Mouse (Mus musculus): ENCODE data around the gene Ifnar2. TPM values are rescaled to one million over a fixed set of nuclear protein-coding genes. Genes with fewer than 3 reads are reported as not detected.

Ifnar2 gene
- polyA plus RNA-seq, 1 experiment from 2014 or later, result 59.2 TPM

- H3K4me3 ChIP-seq (ENCODE audit: control insufficient read depth in 1 of 2, insufficient read depth in 1 of 2, low read depth in 1 of 2, low read length in 2 of 2), result no peak overlapping the region
- no peaks in the 10 kb centered on the region for H3K36me3 ChIP-seq (ENCODE audit: control insufficient read depth, insufficient read depth, low read length)
- no peaks in the 10 kb centered on the region for H3K9me3 ChIP-seq (ENCODE audit: control insufficient read depth, low read length)
- 63% methylated on average over 4 of the region's 4 CpGs for WGBS
- H3K9ac ChIP-seq (ENCODE audit: low read length), result no peak overlapping the region
- H3K27me3 ChIP-seq (ENCODE audit: control insufficient read depth, insufficient read depth, low read length), result no peaks in the 10 kb centered on the region
- ATAC-seq (ENCODE audit: insufficient number of reproducible peaks, insufficient read depth, low FRiP score, low read depth), result no peak
- peaks cover 7 to 17% of the 10 kb centered on the region in 2 experiments for H3K4me1 ChIP-seq (ENCODE audit: control insufficient read depth in 2 of 2, insufficient read depth in 2 of 2, low read length in 2 of 2)
- no peak overlapping the region for H3K4me2 ChIP-seq (ENCODE audit: low read length)
- no peak overlapping the region for H3K27ac ChIP-seq (replicated peaks in 1 of 2; ENCODE audit: control insufficient read depth in 1 of 2, insufficient read depth in 1 of 2, low read depth in 2 of 2, low read length in 2 of 2)
Measured at GRCm38 (mm10) chr16:91442446-91442845, 69.9 kb downstream of the Ifnar2 start.

GRCm38 (mm10) chr16:91443211-91443611, 70.6 kb downstream of the Ifnar2 start:
- no peak overlapping the region for H3K4me2 ChIP-seq (ENCODE audit: low read length)
- no peak overlapping the region for H3K4me3 ChIP-seq (ENCODE audit: control insufficient read depth in 1 of 2, insufficient read depth in 1 of 2, low read depth in 1 of 2, low read length in 2 of 2)
- ATAC-seq (ENCODE audit: insufficient number of reproducible peaks, insufficient read depth, low FRiP score, low read depth), result no peak
- H3K9me3 ChIP-seq (ENCODE audit: control insufficient read depth, low read length), result no peaks in the 10 kb centered on the region
- H3K27ac ChIP-seq (replicated peaks in 1 of 2; ENCODE audit: control insufficient read depth in 1 of 2, insufficient read depth in 1 of 2, low read depth in 2 of 2, low read length in 2 of 2), result no peak overlapping the region
- no peaks in the 10 kb centered on the region for H3K36me3 ChIP-seq (ENCODE audit: control insufficient read depth, insufficient read depth, low read length)
- peaks cover 9 to 17% of the 10 kb centered on the region in 2 experiments for H3K4me1 ChIP-seq (ENCODE audit: control insufficient read depth in 2 of 2, insufficient read depth in 2 of 2, low read length in 2 of 2)
- WGBS, result 85% methylated on average over 8 of the region's 8 CpGs
- no peaks in the 10 kb centered on the region for H3K27me3 ChIP-seq (ENCODE audit: control insufficient read depth, insufficient read depth, low read length)
- H3K9ac ChIP-seq (ENCODE audit: low read length), result no peak overlapping the region

DNA sequence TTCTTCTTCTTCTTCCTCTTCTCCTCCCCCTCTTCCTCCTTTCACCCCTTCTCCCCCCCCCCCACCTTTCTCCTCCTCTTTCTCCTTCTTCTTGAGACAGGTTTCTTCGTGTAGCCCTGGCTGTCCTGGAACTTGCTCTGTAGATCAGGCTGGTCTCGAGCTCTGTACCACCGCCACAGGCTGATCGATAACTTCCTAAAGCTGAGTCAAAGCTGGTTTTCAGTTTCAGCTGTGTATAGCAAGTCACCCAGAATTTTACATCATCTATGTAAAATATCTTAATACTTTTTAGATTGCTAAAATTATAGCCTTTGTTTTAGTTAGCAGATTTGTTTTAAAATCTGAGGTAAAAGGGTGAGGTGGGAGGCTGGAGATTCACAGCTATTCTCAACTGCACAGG, 72.3 kb downstream of the Ifnar2 start:
- H3K4me3 ChIP-seq (ENCODE audit: control insufficient read depth in 1 of 2, insufficient read depth in 1 of 2, low read depth in 1 of 2, low read length in 2 of 2), result no peak overlapping the region
- H3K36me3 ChIP-seq (ENCODE audit: control insufficient read depth, insufficient read depth, low read length), result no peaks in the 10 kb centered on the region
- no peak overlapping the region for H3K27ac ChIP-seq (replicated peaks in 1 of 2; ENCODE audit: control insufficient read depth in 1 of 2, insufficient read depth in 1 of 2, low read depth in 2 of 2, low read length in 2 of 2)
- ATAC-seq (ENCODE audit: insufficient number of reproducible peaks, insufficient read depth, low FRiP score, low read depth), result no peak
- no peaks in the 10 kb centered on the region for H3K9me3 ChIP-seq (ENCODE audit: control insufficient read depth, low read length)
- H3K4me1 ChIP-seq (ENCODE audit: control insufficient read depth in 2 of 2, insufficient read depth in 2 of 2, low read length in 2 of 2), result peaks cover 9 to 17% of the 10 kb centered on the region in 2 experiments
- no peaks in the 10 kb centered on the region for H3K27me3 ChIP-seq (ENCODE audit: control insufficient read depth, insufficient read depth, low read length)
- WGBS, result 83% methylated on average over 4 of the region's 4 CpGs
- H3K4me2 ChIP-seq (ENCODE audit: low read length), result no peak overlapping the region
- no peak overlapping the region for H3K9ac ChIP-seq (ENCODE audit: low read length)

GRCm38 (mm10) chr16:91445566-91445965, 73.0 kb downstream of the Ifnar2 start:
- WGBS, result 75% methylated on average over 5 of the region's 5 CpGs
- H3K27ac ChIP-seq (replicated peaks in 1 of 2; ENCODE audit: control insufficient read depth in 1 of 2, insufficient read depth in 1 of 2, low read depth in 2 of 2, low read length in 2 of 2), result no peak overlapping the region

GRCm38 (mm10) chr16:91446778-91447511, 74.4 kb downstream of the Ifnar2 start:
- H3K36me3 ChIP-seq (ENCODE audit: control insufficient read depth, insufficient read depth, low read length), result no peaks in the 10 kb centered on the region
- peaks cover 7 to 8% of the 10 kb centered on the region in 2 experiments; a peak in 3 of 4 replicates for H3K4me1 ChIP-seq (ENCODE audit: control insufficient read depth in 2 of 2, insufficient read depth in 2 of 2, low read length in 2 of 2)
- no peak overlapping the region for H3K9ac ChIP-seq (ENCODE audit: low read length)
- ATAC-seq (ENCODE audit: insufficient number of reproducible peaks, insufficient read depth, low FRiP score, low read depth), result no peak
- 72% methylated on average over 8 of the region's 8 CpGs for WGBS
- H3K4me2 ChIP-seq (ENCODE audit: low read length), result no peak overlapping the region
- peak overlapping the region in 1 of 2 experiments; percentile 55; a peak in 2 of 4 replicates for H3K27ac ChIP-seq (replicated peaks in 1 of 2; ENCODE audit: control insufficient read depth in 1 of 2, insufficient read depth in 1 of 2, low read depth in 2 of 2, low read length in 2 of 2)
- no peak overlapping the region for H3K4me3 ChIP-seq (ENCODE audit: control insufficient read depth in 1 of 2, insufficient read depth in 1 of 2, low read depth in 1 of 2, low read length in 2 of 2)
- no peaks in the 10 kb centered on the region for H3K9me3 ChIP-seq (ENCODE audit: control insufficient read depth, low read length)
- no peaks in the 10 kb centered on the region for H3K27me3 ChIP-seq (ENCODE audit: control insufficient read depth, insufficient read depth, low read length)

More at GRCm38 (mm10) chr16:91445566-91445965, 73.0 kb downstream of the Ifnar2 start:
- Histone ChIP-seq H3K9ac (ENCODE audit: low read length) (no peak overlapping the region), H3K4me1 (ENCODE audit: control insufficient read depth in 2 of 2, insufficient read depth in 2 of 2, low read length in 2 of 2) (peaks cover 9 to 17% of the 10 kb centered on the region in 2 experiments), H3K9me3 (ENCODE audit: control insufficient read depth, low read length) (no peaks in the 10 kb centered on the region), H3K4me2 (ENCODE audit: low read length) (no peak overlapping the region), H3K4me3 (ENCODE audit: control insufficient read depth in 1 of 2, insufficient read depth in 1 of 2, low read depth in 1 of 2, low read length in 2 of 2) (no peak overlapping the region), H3K36me3 (ENCODE audit: control insufficient read depth, insufficient read depth, low read length) (no peaks in the 10 kb centered on the region), H3K27me3 (ENCODE audit: control insufficient read depth, insufficient read depth, low read length) (no peaks in the 10 kb centered on the region)
- ATAC-seq (ENCODE audit: insufficient number of reproducible peaks, insufficient read depth, low FRiP score, low read depth), result no peak

- Histone ChIP-seq H3K9ac (ENCODE audit: low read length) (no peak overlapping the region), H3K4me1 (ENCODE audit: control insufficient read depth in 2 of 2, insufficient read depth in 2 of 2, low read length in 2 of 2) (peaks cover 12% of the 10 kb centered on the region in 2 experiments), H3K4me2 (ENCODE audit: low read length) (no peak overlapping the region), H3K9me3 (ENCODE audit: control insufficient read depth, low read length) (no peaks in the 10 kb centered on the region), H3K27me3 (ENCODE audit: control insufficient read depth, insufficient read depth, low read length) (no peaks in the 10 kb centered on the region), H3K36me3 (ENCODE audit: control insufficient read depth, insufficient read depth, low read length) (no peaks in the 10 kb centered on the region), H3K27ac (replicated peaks in 1 of 2; ENCODE audit: control insufficient read depth in 1 of 2, insufficient read depth in 1 of 2, low read depth in 2 of 2, low read length in 2 of 2) (peak overlapping the region in 1 of 2 experiments; percentile 55; a peak in 2 of 4 replicates), H3K4me3 (ENCODE audit: control insufficient read depth in 1 of 2, insufficient read depth in 1 of 2, low read depth in 1 of 2, low read length in 2 of 2) (no peak overlapping the region)
- no peak for ATAC-seq (ENCODE audit: insufficient number of reproducible peaks, insufficient read depth, low FRiP score, low read depth)
- WGBS, result 62% methylated on average over 6 of the region's 6 CpGs
Measured at GRCm38 (mm10) chr16:91447512-91447900, 74.9 kb downstream of the Ifnar2 start.

- 92% methylated on average over 5 of the region's 5 CpGs for WGBS
- Histone ChIP-seq H3K27ac (replicated peaks in 1 of 2; ENCODE audit: control insufficient read depth in 1 of 2, insufficient read depth in 1 of 2, low read depth in 2 of 2, low read length in 2 of 2) (no peak overlapping the region), H3K4me1 (ENCODE audit: control insufficient read depth in 2 of 2, insufficient read depth in 2 of 2, low read length in 2 of 2) (peaks cover 12 to 15% of the 10 kb centered on the region in 2 experiments), H3K36me3 (ENCODE audit: control insufficient read depth, insufficient read depth, low read length) (no peaks in the 10 kb centered on the region), H3K9me3 (ENCODE audit: control insufficient read depth, low read length) (no peaks in the 10 kb centered on the region), H3K9ac (ENCODE audit: low read length) (no peak overlapping the region), H3K4me2 (ENCODE audit: low read length) (no peak overlapping the region), H3K4me3 (ENCODE audit: control insufficient read depth in 1 of 2, insufficient read depth in 1 of 2, low read depth in 1 of 2, low read length in 2 of 2) (no peak overlapping the region), H3K27me3 (ENCODE audit: control insufficient read depth, insufficient read depth, low read length) (no peaks in the 10 kb centered on the region)
- ATAC-seq (ENCODE audit: insufficient number of reproducible peaks, insufficient read depth, low FRiP score, low read depth), result no peak
Measured at GRCm38 (mm10) chr16:91448088-91448487, 75.5 kb downstream of the Ifnar2 start.

DNA sequence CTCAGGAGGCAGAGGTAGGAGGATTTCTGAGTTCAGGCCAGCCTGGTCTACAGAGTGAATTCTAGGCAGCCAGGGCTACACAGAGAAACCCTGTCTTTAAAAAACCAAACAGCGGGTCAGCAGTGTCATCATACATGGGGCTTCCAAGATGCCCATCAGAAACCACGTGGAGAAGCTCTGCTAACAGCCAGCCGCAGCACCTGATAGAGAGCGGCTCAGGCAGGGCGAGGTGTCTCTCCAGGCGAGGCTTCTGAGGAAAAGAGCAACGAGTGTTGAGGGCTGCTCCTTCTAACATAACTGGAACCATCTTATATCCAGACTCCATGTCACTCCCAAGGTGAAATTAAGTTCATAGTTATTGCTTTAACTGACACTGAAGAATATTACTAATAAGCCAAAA, 76.3 kb downstream of the Ifnar2 start:
- no peak for ATAC-seq (ENCODE audit: insufficient number of reproducible peaks, insufficient read depth, low FRiP score, low read depth)
- Histone ChIP-seq H3K9me3 (ENCODE audit: control insufficient read depth, low read length) (no peaks in the 10 kb centered on the region), H3K4me3 (ENCODE audit: control insufficient read depth in 1 of 2, insufficient read depth in 1 of 2, low read depth in 1 of 2, low read length in 2 of 2) (no peak overlapping the region), H3K4me1 (ENCODE audit: control insufficient read depth in 2 of 2, insufficient read depth in 2 of 2, low read length in 2 of 2) (peaks cover 12 to 15% of the 10 kb centered on the region in 2 experiments), H3K27me3 (ENCODE audit: control insufficient read depth, insufficient read depth, low read length) (no peaks in the 10 kb centered on the region), H3K9ac (ENCODE audit: low read length) (no peak overlapping the region), H3K27ac (replicated peaks in 1 of 2; ENCODE audit: control insufficient read depth in 1 of 2, insufficient read depth in 1 of 2, low read depth in 2 of 2, low read length in 2 of 2) (no peak overlapping the region), H3K36me3 (ENCODE audit: control insufficient read depth, insufficient read depth, low read length) (no peaks in the 10 kb centered on the region), H3K4me2 (ENCODE audit: low read length) (no peak overlapping the region)
- WGBS, result 74% methylated on average over 7 of the region's 7 CpGs
